Mouse (Mus musculus): ENCODE data around the gene Zbtb48. TPM values are rescaled to one million over a fixed set of nuclear protein-coding genes. Genes with fewer than 3 reads are reported as not detected.
A peak's percentile ranks its signal among the peaks of the same experiment; 100 is the strongest.

Zbtb48 gene
- polyA plus RNA-seq, 1 experiment: 7.2 TPM

DNA sequence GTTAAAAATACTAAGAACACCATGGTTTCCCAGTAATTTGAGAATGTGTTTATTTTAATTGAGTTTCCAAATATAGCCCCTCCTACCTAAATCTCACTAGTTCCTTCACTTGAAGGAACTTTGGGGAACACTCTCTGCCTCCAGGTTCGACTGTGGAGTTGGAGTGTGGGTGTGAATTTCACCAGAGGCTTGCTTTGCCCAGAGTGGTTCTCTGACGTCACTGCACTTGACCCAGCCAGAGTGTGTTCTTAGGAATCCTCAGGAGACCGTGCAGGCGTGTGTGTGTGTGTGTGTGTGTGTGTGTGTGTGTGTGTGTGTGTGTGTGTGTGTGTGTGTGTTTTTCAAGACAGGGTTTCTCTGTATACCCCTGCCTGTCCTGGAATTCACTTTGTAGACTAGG, 26.6 kb downstream of the Zbtb48 start:
- H3K4me2 ChIP-seq (ENCODE audit: low read depth): no peak overlapping the region
- no peak overlapping the region for H3ac ChIP-seq (ENCODE audit: control insufficient read depth, insufficient read length)
- no peaks in the 10 kb centered on the region for H3K27me3 ChIP-seq (ENCODE audit: control insufficient read depth, insufficient read depth, insufficient read length)
- peaks cover 4% of the 10 kb centered on the region for H3K79me2 ChIP-seq (ENCODE audit: control insufficient read depth, insufficient read depth)
- no peaks in the 10 kb centered on the region for H3K36me3 ChIP-seq (ENCODE audit: control insufficient read depth, insufficient read depth)
- H3K4me3 ChIP-seq: no peak overlapping the region
- no peak for TF ChIP-seq POLR2A (IDR thresholded peaks at IDR 0.05; ENCODE audit: insufficient read length, low read depth)
- TF ChIP-seq TCF3 (IDR thresholded peaks at IDR 0.05; ENCODE audit: insufficient read length, low read depth): no peak
- no peak for TF ChIP-seq CEBPB (IDR thresholded peaks at IDR 0.05; ENCODE audit: insufficient read depth, poor library complexity, severe bottlenecking)
- TF ChIP-seq MAX (IDR thresholded peaks at IDR 0.05; ENCODE audit: low read depth): no peak
- no peak for TF ChIP-seq TCF12 (IDR thresholded peaks at IDR 0.05; ENCODE audit: insufficient read depth, poor library complexity, severe bottlenecking)
- TF ChIP-seq MYOG (IDR thresholded peaks at IDR 0.05; ENCODE audit: control insufficient read depth in 1 of 3, insufficient read depth in 1 of 3, insufficient read length in 2 of 3, low read depth in 2 of 3): no peak
- TF ChIP-seq E2F4 (IDR thresholded peaks at IDR 0.05; ENCODE audit: insufficient read depth): no peak
- TF ChIP-seq REST (IDR thresholded peaks at IDR 0.05; ENCODE audit: insufficient read depth, insufficient read length): no peak
- no peak for TF ChIP-seq POLR2AphosphoS2 (IDR thresholded peaks at IDR 0.05; ENCODE audit: insufficient read length, low read depth)
- TF ChIP-seq MYOD1 (IDR thresholded peaks at IDR 0.05; ENCODE audit: control insufficient read depth in 1 of 3, insufficient read length in 2 of 3, low read depth in 2 of 3): no peak
- no peak for TF ChIP-seq SRF (IDR thresholded peaks at IDR 0.05; ENCODE audit: control insufficient read depth, insufficient read length, low read depth)
- TF ChIP-seq USF1 (IDR thresholded peaks at IDR 0.05; ENCODE audit: low read depth): no peak

DNA sequence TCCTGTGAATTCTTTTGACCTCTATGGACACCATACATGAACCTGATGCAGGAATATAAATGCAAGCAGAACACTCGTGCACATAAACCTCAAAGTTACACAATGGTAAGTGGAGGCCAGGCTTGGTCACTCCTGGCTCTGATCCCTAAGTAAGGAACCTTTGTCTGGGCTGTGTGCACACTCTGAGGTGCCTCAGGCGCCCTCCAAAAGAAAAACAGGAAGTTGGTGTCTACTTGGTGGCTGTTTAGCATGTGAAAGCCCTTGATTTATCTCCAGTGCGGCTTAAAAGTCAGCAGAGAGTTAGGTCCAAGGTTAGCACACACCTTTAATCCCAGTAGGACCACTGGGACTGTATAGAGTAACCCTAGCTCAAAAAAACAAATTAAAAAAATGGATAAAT, 28.0 kb downstream of the Zbtb48 start:
- Histone ChIP-seq H3K4me3 (no peak overlapping the region), H3K27me3 (ENCODE audit: control insufficient read depth, insufficient read depth, insufficient read length) (no peaks in the 10 kb centered on the region), H3K79me2 (ENCODE audit: control insufficient read depth, insufficient read depth) (peaks cover 9% of the 10 kb centered on the region), H3ac (ENCODE audit: control insufficient read depth, insufficient read length) (no peak overlapping the region), H3K36me3 (ENCODE audit: control insufficient read depth, insufficient read depth) (no peaks in the 10 kb centered on the region), H3K4me2 (ENCODE audit: low read depth) (no peak overlapping the region)
- TF ChIP-seq MYOG (IDR thresholded peaks at IDR 0.05; ENCODE audit: control insufficient read depth in 1 of 3, insufficient read depth in 1 of 3, insufficient read length in 2 of 3, low read depth in 2 of 3): no peak
- no peak for TF ChIP-seq MAX (IDR thresholded peaks at IDR 0.05; ENCODE audit: low read depth)
- TF ChIP-seq USF1 (IDR thresholded peaks at IDR 0.05; ENCODE audit: low read depth): no peak

DNA sequence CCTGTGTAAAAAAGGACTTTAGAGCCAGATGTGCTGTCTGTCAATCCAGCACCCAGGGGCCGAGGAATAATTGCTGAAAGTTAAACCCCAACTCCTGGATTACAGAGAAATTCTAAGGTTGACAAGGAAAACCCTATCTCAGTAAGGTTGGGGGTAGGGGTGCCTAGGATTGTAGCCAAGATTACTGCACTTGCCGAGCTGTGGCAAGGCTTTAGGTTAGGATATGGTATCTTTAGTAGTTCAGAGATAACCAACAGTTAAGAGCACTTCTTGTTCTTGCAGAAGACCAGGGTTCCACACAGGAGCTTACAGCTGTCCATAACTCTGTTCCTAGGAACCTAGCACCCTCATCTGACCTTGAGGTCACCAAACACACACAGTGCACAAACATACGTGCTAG, 29.8 kb downstream of the Zbtb48 start:
- H3K27me3 ChIP-seq (ENCODE audit: control insufficient read depth, insufficient read depth, insufficient read length): no peaks in the 10 kb centered on the region
- no peaks in the 10 kb centered on the region for H3K36me3 ChIP-seq (ENCODE audit: control insufficient read depth, insufficient read depth)
- peak overlapping the region; percentile 98 for H3K4me2 ChIP-seq (ENCODE audit: low read depth)
- TF ChIP-seq USF1 (IDR thresholded peaks at IDR 0.05; ENCODE audit: low read depth): no peak
- no peak for TF ChIP-seq CEBPB (IDR thresholded peaks at IDR 0.05; ENCODE audit: insufficient read depth, poor library complexity, severe bottlenecking)
- no peak for TF ChIP-seq TCF3 (IDR thresholded peaks at IDR 0.05; ENCODE audit: insufficient read length, low read depth)
- TF ChIP-seq POLR2AphosphoS2 (IDR thresholded peaks at IDR 0.05; ENCODE audit: insufficient read length, low read depth): no peak
- TF ChIP-seq MYOD1 (IDR thresholded peaks at IDR 0.05; ENCODE audit: control insufficient read depth in 1 of 3, insufficient read length in 2 of 3, low read depth in 2 of 3): no peak
- TF ChIP-seq E2F4 (IDR thresholded peaks at IDR 0.05; ENCODE audit: insufficient read depth): no peak
- no peak for TF ChIP-seq POLR2A (IDR thresholded peaks at IDR 0.05; ENCODE audit: insufficient read length, low read depth)
- TF ChIP-seq MAX (IDR thresholded peaks at IDR 0.05; ENCODE audit: low read depth): no peak
- no peak for TF ChIP-seq SRF (IDR thresholded peaks at IDR 0.05; ENCODE audit: control insufficient read depth, insufficient read length, low read depth)
- no peak for TF ChIP-seq TCF12 (IDR thresholded peaks at IDR 0.05; ENCODE audit: insufficient read depth, poor library complexity, severe bottlenecking)
- TF ChIP-seq REST (IDR thresholded peaks at IDR 0.05; ENCODE audit: insufficient read depth, insufficient read length): no peak
- no peak for TF ChIP-seq MYOG (IDR thresholded peaks at IDR 0.05; ENCODE audit: control insufficient read depth in 1 of 3, insufficient read depth in 1 of 3, insufficient read length in 2 of 3, low read depth in 2 of 3)
- peaks cover 27% of the 10 kb centered on the region for H3K79me2 ChIP-seq (ENCODE audit: control insufficient read depth, insufficient read depth)
- H3ac ChIP-seq (ENCODE audit: control insufficient read depth, insufficient read length): no peak overlapping the region
- H3K4me3 ChIP-seq: peak overlapping the region; percentile 50

DNA sequence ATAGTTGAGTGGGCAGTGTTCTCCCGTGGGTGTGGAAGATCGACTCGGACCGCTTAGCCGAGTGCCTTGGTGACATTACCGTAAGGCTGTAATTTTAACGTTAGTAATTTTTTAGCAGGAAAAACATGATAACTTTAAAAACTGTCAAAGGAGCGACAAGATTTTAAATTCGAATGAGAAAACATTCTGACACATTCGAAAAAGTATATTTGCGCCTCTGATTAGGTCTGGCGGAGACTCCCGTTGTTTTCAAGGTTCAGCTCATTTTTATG, 30.6 kb downstream of the Zbtb48 start:
- Histone ChIP-seq H3K79me2 (ENCODE audit: control insufficient read depth, insufficient read depth) (peaks cover 27% of the 10 kb centered on the region), H3K4me3 (peak overlapping the region; percentile 50), H3ac (ENCODE audit: control insufficient read depth, insufficient read length) (peak overlapping the region; percentile 99), H3K4me2 (ENCODE audit: low read depth) (peak overlapping the region; percentile 98), H3K36me3 (ENCODE audit: control insufficient read depth, insufficient read depth) (peaks cover 3% of the 10 kb centered on the region), H3K27me3 (ENCODE audit: control insufficient read depth, insufficient read depth, insufficient read length) (no peaks in the 10 kb centered on the region)
- TF ChIP-seq MYOG (IDR thresholded peaks at IDR 0.05; ENCODE audit: control insufficient read depth in 1 of 3, insufficient read depth in 1 of 3, insufficient read length in 2 of 3, low read depth in 2 of 3) (no peak), MAX (IDR thresholded peaks at IDR 0.05; ENCODE audit: low read depth) (no peak), E2F4 (IDR thresholded peaks at IDR 0.05; ENCODE audit: insufficient read depth) (no peak), USF1 (IDR thresholded peaks at IDR 0.05; ENCODE audit: low read depth) (no peak), REST (IDR thresholded peaks at IDR 0.05; ENCODE audit: insufficient read depth, insufficient read length) (no peak), TCF3 (IDR thresholded peaks at IDR 0.05; ENCODE audit: insufficient read length, low read depth) (no peak), MYOD1 (IDR thresholded peaks at IDR 0.05; ENCODE audit: control insufficient read depth in 1 of 3, insufficient read length in 2 of 3, low read depth in 2 of 3) (no peak), CEBPB (IDR thresholded peaks at IDR 0.05; ENCODE audit: insufficient read depth, poor library complexity, severe bottlenecking) (no peak), POLR2AphosphoS2 (IDR thresholded peaks at IDR 0.05; ENCODE audit: insufficient read length, low read depth) (no peak), POLR2A (IDR thresholded peaks at IDR 0.05; ENCODE audit: insufficient read length, low read depth) (no peak), TCF12 (IDR thresholded peaks at IDR 0.05; ENCODE audit: insufficient read depth, poor library complexity, severe bottlenecking) (no peak), SRF (IDR thresholded peaks at IDR 0.05; ENCODE audit: control insufficient read depth, insufficient read length, low read depth) (no peak)

Data from myocyte (in vitro differentiated cells).